Mouse (Mus musculus): ENCODE measurements around the gene Gm20388.

The Gm20388 gene

DNA sequence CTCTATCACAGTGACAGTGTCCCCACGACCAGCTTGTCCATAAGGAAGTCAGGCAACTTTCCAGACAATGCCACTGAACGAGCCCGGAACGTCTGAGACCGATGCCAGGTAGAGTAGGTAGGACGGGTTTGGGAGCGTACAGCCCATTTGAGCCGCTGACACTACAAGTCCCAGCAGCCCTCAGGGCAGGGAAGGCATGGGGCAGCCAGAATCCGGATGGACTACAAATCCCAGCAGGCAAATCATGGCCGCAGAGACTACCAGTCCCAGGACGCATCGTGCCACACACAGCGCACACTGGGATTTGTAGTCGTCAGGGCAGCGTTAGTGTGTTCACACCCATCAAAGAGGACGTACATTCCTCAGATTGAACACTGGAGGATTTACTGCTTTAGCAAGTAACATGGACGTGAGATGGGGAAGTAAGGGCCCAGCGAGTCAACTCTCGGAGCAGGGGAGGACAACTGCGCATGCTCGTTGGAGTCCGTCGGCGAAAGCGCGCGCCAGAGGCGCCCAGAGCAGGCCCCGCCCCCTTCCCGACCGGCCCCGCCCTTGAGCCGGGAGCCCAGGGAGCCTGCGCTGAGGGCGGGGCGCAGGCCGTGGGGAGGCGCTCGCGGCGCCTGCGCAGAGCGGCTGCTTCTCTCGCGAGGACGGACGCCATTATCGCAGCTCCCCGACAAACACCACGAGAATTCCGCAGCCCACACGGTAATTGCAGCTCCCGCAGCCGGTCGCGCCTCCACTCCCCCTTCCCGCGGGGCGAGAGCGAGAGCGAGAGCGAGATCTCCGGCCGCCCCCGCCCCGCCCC lies 2039.5 kb downstream of the Gm20388 start:
- peak; percentile 98 to 99 for DNase-seq (ENCODE audit: low read depth in 2 of 2, low spot score in 2 of 2)

DNA sequence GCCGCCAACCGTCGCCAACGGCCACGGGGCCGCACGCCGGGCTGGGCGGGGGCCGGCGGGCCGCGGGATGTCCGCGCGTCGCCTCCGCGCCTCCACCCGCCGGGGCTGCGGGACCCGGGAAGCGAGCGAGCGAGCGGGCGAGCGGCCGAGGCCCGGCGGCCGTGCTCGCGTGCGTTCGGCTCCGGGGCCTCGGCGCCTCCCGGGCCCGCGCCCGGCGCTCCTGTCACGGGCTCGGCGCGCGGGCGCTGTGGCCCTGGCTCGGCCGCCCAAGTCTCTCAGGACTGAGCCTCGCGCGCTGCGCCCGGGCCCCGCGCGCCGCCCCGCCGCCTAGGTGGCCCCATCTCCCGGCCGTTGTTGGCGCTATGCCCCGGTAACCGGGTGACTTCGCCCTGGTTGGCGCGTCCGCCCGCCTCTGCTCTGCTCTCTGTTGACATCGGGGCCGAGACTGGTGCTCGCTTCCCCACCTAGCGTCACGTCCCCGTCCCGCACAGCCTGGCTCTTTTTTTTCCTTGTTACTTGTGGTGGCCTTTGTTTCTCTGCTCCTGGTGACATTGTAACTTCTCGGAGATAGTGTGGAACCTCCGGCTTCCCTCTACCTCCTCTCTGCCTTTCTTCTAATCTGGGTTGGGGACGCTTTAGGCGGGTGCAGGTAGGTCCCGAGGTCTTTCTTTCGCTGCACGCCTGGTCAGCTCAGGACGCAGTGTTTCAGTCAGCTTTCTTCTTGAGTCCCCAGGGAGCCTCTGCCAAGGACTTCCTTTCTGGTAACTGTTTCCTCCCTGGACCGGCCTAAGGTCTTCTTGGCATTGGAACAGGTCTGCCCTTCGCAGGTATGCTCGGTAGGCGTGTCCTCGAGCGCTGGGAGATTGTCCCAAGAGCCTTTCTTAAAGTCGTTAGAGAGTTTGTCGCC lies 2040.4 kb downstream of the Gm20388 start:
- peak; percentile 43 to 44 for DNase-seq (ENCODE audit: low read depth in 2 of 2, low spot score in 2 of 2)

DNA sequence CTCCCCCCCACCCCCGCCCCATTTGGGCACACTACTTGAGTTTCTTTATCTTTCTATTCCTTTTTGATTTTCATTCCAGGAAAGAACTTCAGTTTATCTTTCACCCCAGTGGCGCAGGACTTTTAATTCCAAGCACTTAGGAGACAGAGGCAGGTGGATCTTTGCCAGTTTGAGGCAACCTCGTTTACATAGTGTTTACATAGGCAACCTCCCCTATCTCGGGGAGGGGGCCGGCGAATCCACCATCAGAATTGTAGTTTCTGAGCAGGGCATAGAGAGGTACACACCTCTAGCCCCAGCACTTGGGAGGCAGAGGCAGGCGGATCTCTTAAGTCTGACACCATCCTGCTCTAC lies 2041.0 kb downstream of the Gm20388 start:
- DNase-seq (ENCODE audit: low read depth in 2 of 2, low spot score in 2 of 2): no peak

DNA sequence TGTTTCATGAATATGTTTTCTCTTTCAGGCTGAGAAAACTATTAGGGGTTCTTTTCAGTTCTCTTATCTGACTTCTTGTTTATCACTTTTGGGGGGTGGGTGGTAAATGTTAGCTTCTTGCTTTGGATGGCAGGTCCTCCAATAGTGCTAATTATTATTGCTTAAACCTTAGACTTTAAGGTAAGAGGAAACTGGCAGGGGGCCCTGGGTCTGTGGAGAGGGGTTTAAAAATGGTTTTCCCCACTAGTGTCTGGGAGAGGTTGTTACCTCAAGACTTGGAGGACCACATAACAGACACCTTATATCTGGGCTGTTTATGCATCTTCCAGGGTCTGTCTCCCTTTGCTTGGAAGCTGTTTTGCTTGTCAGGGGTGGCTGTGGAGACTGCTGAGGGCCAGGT lies 2041.5 kb downstream of the Gm20388 start:
- no peak for DNase-seq (ENCODE audit: low read depth in 2 of 2, low spot score in 2 of 2)

DNA sequence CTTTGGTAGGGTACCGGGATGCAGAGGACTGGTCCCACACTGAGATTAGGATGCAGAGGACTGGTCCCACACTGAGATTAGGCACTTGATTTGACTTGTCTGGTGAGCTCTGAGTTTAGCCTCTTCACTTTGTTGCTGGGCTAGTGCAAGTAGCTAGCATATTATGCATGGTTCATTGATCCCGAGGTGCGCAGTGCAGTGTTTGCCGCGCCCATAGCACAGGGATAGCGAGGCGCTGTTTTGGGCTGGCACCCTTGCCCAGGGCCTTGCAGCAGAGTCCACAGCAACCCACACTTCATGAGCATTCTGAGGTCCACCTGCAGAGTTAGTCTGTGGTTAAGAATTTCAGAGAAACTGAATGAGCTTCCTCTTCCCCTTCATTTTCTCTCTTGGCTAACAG lies 2042.2 kb downstream of the Gm20388 start:
- no peak for DNase-seq (ENCODE audit: low read depth in 2 of 2, low spot score in 2 of 2)

GRCm38 (mm10) chr8:121953821-121954545 lies 2043.3 kb downstream of the Gm20388 start:
- DNase-seq (ENCODE audit: low read depth in 2 of 2, low spot score in 2 of 2): no peak

GRCm38 (mm10) chr8:121954981-121955555 lies 2044.4 kb downstream of the Gm20388 start:
- no peak for DNase-seq (ENCODE audit: low read depth in 2 of 2, low spot score in 2 of 2)

- no peak for DNase-seq (ENCODE audit: low read depth in 2 of 2, low spot score in 2 of 2)
Observed at GRCm38 (mm10) chr8:121955825-121956500, 2045.3 kb downstream of the Gm20388 start.

GRCm38 (mm10) chr8:121958395-121958794 lies 2047.8 kb downstream of the Gm20388 start:
- DNase-seq (ENCODE audit: low read depth in 2 of 2, low spot score in 2 of 2): no peak

- DNase-seq (ENCODE audit: low read depth in 2 of 2, low spot score in 2 of 2): no peak
Observed at GRCm38 (mm10) chr8:121962892-121963291, 2052.3 kb downstream of the Gm20388 start.

- no peak for DNase-seq (ENCODE audit: low read depth in 2 of 2, low spot score in 2 of 2)
Observed at GRCm38 (mm10) chr8:121964716-121965512, 2054.3 kb downstream of the Gm20388 start.

DNA sequence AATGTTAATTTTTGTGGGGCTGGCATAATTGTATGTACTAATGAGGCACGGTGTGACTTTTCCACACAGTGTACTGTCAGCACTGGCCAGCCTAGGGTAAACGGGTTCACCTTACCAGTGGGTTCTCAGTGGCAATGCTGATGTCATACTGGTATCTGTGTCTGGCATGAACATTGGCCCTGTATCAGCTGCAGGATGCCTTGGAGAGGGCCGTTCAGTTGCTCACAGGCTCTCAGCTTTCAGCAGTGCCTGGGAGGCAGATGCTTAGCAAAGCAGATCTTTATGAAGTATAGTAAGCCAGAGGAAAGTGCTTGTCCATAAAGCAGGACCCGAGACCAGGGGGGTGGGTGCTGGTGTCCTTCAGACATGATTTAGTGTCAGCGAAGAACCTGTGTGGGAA lies 2055.5 kb downstream of the Gm20388 start:
- no peak for DNase-seq (ENCODE audit: low read depth in 2 of 2, low spot score in 2 of 2)

DNA sequence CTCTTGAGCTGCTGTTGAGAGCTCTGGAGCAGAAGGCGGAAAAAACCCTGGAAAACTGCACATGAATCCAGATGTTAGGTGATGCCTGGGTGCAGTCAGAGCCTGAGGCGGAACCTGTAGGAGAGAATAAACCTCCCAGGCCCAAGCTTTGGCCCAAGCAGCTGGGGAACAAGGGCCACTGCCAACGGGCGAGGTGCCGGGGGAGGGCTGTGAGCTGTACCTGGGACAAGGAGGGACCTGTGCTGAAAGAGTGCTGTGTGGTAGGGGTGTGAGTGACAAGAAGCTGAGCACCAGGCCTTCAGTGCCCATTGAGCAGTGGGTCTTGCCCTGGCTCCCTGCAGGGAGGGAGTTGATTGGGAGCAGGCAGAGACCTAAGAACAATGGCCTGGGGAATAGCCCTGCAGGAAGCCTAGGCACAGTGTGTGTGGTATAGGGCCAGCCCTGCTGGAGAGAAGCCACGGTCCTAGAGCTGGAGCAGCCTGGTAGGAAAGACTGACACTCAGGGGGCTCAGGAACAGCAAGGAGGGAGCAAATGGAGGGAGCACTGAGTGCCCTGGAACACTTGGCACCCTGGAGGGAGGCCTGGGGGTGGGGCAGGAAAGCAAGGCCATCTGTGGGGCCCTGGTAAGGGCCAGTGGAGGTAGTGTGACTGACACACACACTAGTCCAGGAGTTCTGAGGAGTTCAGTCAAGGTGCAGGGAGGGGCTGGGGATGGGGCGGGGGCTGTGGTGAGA lies 2056.2 kb downstream of the Gm20388 start:
- no peak for DNase-seq (ENCODE audit: low read depth in 2 of 2, low spot score in 2 of 2)

GRCm38 (mm10) chr8:121967977-121968376 lies 2057.3 kb downstream of the Gm20388 start:
- DNase-seq (ENCODE audit: low read depth in 2 of 2, low spot score in 2 of 2): no peak

DNA sequence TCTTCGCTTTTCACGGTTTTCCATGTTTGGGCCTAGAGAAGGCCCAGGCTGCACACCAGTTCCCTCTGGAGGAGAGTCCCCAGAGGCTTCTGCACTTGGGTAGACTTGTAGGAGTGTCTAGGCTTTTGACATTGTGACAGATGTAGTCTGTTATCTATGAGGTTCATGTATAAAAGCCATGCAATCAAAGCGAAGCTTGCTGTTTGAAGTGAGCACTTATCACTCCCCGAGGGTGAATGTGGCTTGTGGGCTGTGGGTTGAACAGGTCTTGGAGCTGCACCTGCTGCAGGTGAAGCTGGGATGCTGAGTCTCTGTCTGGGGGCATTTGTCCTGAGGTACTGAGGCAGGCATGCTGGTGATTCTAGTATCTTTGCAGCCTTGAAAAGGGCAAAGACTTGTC lies 2057.9 kb downstream of the Gm20388 start:
- no peak for DNase-seq (ENCODE audit: low read depth in 2 of 2, low spot score in 2 of 2)

DNA sequence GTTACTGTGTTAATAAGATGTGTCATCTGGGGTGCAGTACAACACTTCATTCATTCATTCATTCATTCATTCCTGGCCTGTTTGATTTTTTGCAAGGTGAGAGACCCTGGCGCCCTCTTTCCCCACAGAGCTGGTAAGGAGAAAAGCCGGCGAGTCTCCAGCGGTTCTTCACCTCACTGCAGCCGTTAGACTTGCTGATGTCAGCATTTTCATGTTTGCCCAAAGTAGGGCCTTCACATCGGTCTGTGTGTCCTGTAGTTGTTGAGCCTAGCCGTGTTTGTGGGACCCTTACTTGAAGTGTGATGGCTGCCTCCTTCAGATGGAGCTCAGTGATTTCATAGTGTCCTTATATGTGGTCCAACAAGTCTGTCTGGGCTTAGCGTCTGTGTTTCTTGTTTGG lies 2059.6 kb downstream of the Gm20388 start:
- DNase-seq (ENCODE audit: low read depth in 2 of 2, low spot score in 2 of 2): no peak

- no peak for DNase-seq (ENCODE audit: low read depth in 2 of 2, low spot score in 2 of 2)
Observed at GRCm38 (mm10) chr8:121971488-121972058, 2060.9 kb downstream of the Gm20388 start.

- no peak for DNase-seq (ENCODE audit: low read depth in 2 of 2, low spot score in 2 of 2)
Observed at GRCm38 (mm10) chr8:121973906-121974305, 2063.3 kb downstream of the Gm20388 start.
